Mouse (Mus musculus) urinary bladder, postnatal 14 days (tissue): Measurements from ENCODE around the gene Gm5426.
"Not testable (repeated sequence)": the region's sequence is repeated elsewhere in the genome, so short reads cannot be mapped to it uniquely, and the experiment has no call there.

ENCODE experiments used
- DNase-seq: peaks from one replicate; pipeline ENCODE4 v3.0.0; 2021; ENCODE audit warnings: low spot score

The Gm5426 gene

GRCm38 (mm10) chr10:96136451-96136850 lies at the start of gene Gm5426:
TSS of gene Gm5426 (plus strand) at chr10:96136603.
- not testable (repeated sequence) for DNase-seq

DNA sequence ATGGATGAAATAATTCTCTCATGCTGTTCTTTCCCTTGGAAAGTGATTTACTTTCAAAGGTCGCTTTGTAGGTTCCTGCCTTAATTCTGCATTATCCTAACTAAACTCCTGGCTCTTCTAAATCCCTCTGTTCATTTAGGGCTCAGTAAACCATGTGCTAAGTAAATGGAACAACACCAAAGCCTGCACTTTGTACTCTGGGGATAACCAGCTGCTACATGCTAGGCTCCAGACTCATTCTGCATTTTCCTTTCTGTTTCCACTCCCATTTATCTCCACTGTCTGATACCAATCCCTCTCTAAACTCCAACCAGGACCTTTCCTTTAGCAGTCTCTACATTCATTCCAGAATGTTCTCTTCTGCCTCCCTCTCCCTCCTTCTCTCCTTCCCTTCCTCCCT lies 46.7 kb upstream of the Gm5426 start:
- DNase-seq: no peak

DNA sequence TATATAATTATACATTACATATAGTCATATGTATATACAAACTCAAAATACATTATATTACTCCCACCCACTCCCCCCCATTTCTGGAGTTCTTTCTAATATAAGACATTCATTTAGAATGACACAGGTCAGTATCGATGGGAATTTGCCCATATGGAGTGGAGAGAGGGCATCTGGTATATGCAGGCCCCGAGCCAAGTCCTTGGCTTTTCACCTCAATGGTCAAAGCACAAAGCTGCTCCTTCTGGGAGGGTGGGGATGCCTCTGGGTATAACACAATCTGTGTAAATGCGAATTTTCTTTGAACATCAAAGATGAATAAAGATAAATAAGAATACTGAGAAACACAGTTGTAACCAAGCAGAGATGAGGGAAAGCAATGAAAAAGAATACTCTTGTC lies 46.0 kb upstream of the Gm5426 start:
- no peak for DNase-seq

DNA sequence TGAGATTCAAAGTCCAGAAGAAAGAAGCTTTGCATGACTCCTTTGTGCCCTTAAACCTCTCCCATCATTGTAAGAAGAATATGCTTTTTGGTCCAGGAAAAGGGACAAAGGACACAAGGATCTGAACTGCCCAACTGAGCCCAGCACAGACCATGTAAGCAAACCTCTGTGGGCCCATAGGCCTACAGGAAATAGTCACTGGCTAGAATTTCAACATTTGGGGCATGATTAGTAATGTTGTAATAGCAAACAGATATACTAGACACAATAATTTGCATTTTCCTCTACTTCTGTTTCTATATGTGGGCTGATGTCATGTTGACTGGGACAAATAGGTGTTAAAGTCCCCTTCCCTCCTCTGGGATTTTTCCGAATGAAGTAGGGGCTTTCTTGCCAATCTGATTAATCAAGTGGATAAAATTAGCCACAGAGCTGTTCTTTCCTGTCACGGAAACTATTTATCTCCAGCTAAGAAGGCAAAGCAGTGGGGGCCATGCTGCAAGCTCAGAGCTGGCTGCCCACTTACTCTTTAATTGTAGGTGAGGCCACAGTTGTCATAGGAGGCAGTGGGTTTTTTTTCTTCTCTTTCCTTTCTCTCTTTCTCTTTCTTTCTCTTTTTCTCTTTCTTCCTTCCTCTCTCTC lies 42.4 kb upstream of the Gm5426 start:
- no peak for DNase-seq

DNA sequence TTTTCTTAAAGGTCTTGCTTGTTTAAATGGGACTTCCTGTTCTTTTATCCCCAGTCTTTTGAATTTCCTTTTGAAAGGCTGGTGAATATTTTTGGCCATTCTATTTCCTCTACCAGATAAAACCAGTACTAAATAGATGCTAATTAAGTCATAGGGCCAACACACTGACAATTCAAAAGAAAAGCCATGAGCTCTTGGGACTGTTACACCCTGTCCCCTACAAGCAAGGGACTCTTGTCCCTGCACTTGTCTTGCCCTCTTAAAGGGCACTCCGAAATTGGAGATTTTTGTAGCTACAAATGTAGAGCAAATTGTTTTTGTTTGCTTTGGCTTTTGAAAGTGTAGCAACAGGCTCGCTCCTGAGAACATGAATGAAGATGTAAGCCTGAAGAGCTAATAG lies 41.8 kb upstream of the Gm5426 start:
- DNase-seq: no peak

- DNase-seq: no peak
These were observed 39.7 kb upstream of the Gm5426 start for GRCm38 (mm10) chr10:96096730-96097129.

DNA sequence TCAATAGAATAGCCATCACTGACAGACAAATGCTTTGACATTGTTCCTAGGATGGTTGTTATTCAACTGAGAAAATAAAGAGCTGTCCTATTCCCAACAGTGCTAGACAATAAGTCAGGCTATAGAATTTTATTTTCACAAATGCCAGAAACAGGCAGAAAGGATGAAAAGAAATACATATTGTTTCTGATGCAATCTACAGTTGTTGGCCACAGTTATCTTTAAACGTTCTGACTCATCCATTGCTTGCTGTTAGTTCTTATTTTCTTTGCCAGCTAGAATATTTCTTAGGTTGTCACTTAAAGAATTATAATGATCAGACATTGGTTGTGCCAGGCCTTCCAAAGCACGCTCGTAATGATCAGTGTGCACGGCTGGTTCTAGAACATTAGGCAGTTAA lies 35.4 kb upstream of the Gm5426 start:
- no peak for DNase-seq

- no peak for DNase-seq
These were observed 32.2 kb upstream of the Gm5426 start for GRCm38 (mm10) chr10:96104158-96104557.

GRCm38 (mm10) chr10:96104624-96105023 lies 31.8 kb upstream of the Gm5426 start:
- no peak for DNase-seq

- DNase-seq: no peak
These were observed 31.3 kb upstream of the Gm5426 start for GRCm38 (mm10) chr10:96105124-96105523.

GRCm38 (mm10) chr10:96106972-96107720 lies 29.3 kb upstream of the Gm5426 start:
- no peak for DNase-seq

DNA sequence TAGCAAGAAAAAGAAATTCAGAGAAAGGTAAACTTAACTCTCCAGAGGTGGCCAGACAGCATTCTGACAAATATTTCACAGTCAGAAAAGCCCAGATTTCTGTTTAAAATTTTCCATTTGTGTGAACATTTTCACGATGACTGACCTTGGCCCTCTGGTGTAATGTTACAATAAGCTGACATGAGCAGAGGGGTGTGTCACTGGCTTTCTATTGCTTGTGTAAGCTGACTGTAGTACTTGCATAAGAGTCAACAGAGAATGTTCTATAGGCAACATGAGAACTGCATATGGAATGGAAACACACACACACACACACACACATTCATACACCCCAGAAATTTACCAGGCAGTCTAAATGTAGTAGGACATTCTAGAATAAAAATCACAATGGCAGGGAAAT lies 28.6 kb upstream of the Gm5426 start:
- no peak for DNase-seq

- DNase-seq: no peak
These were observed 21.1 kb upstream of the Gm5426 start for GRCm38 (mm10) chr10:96115325-96115724.

- DNase-seq: no peak
These were observed 15.6 kb upstream of the Gm5426 start for GRCm38 (mm10) chr10:96120821-96121220.

DNA sequence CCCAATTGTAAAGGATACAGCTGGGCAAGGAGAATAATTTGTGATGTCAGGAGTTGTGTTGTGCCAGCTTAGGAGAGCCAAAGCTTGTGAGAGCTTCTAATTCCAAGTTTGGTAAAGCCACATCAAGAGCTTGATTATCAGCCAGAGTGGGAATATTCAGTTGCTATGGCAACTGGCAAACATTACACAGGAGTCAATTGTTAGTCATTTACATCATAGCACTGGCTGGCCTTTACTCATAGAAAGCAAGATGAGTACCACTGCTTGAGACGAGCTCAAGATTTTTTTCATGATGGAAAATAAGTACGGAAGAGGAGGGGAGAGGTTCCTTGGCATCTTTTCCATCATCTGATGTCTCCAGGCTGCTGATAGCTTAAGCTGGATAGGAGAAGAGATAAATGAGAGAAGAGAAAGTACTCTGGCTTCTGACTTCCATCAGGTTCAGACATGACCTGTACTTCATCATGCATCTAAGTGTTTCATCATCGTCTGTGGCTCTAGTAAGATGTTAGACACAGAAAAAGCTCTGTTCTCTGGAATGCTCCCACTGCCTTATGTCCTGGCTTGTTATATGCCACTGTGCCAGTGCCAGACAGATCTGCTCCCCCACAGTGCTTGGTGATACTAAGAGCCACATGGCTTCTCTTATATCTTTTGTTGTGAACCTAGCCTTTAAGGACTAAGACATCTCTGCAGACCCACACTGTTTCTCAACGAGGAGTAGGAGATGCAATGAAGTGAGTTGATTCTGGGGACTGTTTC lies 15.0 kb upstream of the Gm5426 start:
- DNase-seq: no peak

DNA sequence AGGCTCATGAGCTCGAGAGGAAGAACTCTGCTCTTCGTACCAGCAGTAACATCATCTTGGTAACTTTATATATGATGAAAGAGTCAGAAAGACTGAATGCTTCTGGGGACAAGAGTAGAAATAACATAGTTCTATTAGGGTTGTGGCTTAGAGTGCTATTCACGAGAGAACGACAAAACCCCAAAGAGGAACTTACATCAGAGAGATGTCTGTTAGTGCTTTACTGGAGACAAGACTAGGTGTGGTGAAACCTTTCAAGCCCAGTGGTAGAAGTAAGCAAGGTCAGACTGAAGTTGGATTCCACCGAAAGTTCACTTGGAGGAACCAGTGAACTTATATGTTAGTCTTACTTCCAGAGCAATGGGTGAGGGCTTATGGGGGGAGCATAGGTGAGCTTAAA lies 12.5 kb upstream of the Gm5426 start:
- DNase-seq: no peak

GRCm38 (mm10) chr10:96124290-96124689 lies 12.1 kb upstream of the Gm5426 start:
- DNase-seq: no peak

DNA sequence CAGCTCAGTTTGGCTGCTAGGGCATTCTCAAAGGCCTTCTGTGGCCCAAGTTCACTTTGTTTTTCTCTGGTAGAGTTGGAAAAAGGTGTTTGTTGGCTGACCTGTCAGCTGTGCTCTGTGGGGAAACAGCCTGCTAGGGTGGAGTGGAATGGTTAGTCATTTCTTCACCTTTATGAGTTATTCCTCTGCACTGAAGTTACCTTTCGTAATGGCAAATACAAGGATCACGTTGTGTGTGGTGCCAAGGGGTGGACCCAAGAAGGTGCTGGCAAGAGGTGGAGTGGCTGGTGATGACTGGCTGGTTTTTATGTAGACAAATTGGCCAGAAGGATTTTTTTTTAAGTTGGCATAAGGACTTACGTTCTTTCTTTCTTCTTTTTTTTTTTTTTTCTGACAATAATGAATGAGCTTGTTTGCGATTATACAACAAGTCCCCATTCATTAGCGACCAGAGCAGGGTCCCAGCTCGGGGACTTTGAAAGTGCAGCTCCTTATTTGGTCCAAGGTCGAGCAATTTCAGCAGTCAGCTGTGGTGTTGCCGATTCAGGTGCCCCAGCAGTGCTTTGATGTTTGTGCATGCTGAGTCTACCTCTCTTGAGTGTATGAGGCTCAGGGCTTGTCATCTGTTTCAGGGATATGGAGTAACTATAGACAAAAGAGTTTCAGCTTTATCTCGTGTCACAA lies 10.5 kb upstream of the Gm5426 start:
- DNase-seq: no peak

DNA sequence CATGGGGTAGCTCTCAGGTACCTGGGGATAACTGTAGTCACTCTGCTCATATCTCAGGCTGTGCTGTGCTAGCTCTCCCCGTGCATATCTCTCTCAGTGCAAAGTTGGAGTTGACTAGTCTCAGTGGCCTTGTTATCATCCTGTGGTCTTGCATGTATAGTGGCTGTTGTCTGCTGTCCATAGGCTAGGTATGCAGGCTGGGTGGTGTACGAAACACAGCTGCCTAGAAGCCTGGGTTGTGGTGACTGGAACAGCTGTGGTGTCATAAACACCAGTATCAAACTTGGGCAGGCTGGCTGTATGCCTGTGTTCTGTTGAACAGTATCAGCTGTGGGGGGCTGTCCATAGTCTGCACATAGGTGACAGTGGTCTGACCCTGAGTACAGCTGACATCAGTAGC lies 7.2 kb upstream of the Gm5426 start:
- no peak for DNase-seq

GRCm38 (mm10) chr10:96130406-96130805 lies 6.0 kb upstream of the Gm5426 start:
- no peak for DNase-seq

DNA sequence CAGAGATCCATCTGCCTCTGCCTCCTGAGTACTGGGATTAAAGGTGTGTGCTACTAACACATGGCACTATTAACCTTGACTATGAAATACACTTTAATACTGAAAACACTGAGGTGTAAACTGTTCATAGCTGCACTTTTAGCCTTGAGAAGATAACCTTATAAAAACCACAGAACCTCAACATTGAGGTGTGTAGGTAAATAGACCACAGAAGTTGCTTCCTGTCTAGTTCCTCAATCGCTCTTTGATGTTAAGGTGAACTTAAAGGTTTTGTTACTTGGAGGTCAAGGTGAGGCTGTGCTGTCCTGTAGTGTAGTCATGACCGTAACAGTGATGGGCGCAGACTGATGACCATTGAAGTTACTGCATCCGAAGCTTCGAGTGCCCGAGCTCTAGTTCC lies 5.3 kb upstream of the Gm5426 start:
- DNase-seq: no peak

GRCm38 (mm10) chr10:96132161-96132560 lies 4.2 kb upstream of the Gm5426 start:
- peak; percentile 47 for DNase-seq

DNA sequence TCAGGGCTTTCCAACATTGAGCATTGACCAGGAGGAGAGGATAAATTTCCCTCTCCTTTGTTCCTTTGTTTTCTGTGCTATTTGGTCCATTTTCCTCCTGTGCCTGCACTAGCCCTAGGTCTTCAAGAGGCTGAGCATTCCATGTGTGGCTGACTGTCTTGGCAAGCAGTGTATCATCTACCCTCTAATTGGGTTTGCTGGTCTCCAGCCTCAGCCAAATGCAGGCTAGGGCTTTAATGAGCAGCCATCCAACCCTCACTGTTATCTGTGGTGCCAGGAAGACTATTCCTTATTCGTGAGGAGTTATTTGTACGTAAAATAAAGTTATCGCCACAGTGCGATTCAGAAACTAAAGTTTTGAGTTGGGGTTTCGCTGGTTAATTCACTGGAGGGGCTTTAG lies 2.2 kb downstream of the Gm5426 start:
- no peak for DNase-seq
